Mouse (Mus musculus) macrophage (primary cell): ENCODE measurements around the gene Spata3. TPM values are rescaled to one million over a fixed set of nuclear protein-coding genes. Genes with fewer than 3 reads are reported as not detected.

Experiments
- H3K27ac ChIP-seq: fragments of 350-480 bp; formaldehyde crosslinking; 2 replicates; pipeline ENCODE4 v1.9.0; 2021
- H3K36me3 ChIP-seq: fragments of 350-480 bp; formaldehyde crosslinking; 2 replicates; pipeline ENCODE4 v1.9.0; 2021; ENCODE audit errors: inconsistent target
- H3K4me3 ChIP-seq: fragments of 350-480 bp; formaldehyde crosslinking; 2 replicates; pipeline ENCODE4 v1.9.0; 2021; ENCODE audit errors: inconsistent target
- H3K79me2 ChIP-seq: fragments of 350-480 bp; formaldehyde crosslinking; 2 replicates; pipeline ENCODE4 v1.9.0; 2021; ENCODE audit errors: inconsistent target
- WGBS: methylation state at CpG from one replicate; pipeline ENCODE4 v1.1.7; 2026; ENCODE audit warnings: inconsistent platforms; ENCODE audit not compliant: missing documents; 5-methylcytosine and 5-hydroxymethylcytosine counted together
- polyA plus RNA-seq: library from polyadenylated mRNA; stranded (reverse); fragments of 250-400 nt; gene quantifications from 3 replicates; pipeline ENCODE4 v1.2.4, GENCODE M21; 2018; ENCODE audit warnings: inconsistent platforms

Spata3 gene
- polyA plus RNA-seq, 1 experiment from 2014 or later: not detected

DNA sequence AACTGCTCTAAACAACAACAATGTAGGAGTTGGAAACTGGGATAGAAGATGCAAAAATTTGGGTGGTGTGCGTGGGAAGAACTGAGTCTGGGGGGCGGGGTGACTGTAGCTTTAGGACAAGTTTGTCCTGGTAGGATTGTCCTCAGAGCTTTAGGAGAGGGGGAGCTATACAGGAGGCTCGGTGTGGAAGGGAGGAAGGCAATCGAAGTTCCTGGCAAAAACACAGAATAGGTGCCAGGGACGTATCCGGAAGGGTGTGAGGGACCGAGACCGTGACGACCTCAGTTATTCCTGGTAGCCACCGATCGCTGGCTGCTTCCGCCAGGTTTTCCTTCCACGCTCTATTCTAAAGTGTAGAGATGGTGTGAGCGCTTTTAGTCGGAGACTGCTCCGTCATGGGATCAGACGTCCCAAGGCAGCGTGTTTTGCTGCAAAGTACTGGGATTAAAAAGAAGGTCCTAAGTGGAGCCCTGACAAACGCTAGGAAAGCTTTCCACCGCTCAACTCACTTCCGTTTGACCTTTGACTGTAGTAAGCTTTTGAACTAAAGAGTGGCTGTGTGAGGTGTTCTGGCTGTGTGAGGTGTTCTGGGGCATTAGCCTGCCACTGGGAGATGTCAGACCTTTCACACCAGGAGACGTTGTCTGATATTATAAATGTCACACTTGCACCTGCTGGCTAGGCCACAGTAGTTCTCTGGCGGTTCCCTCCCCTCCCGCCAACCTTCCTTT, 30.4 kb downstream of the Spata3 start:
- H3K27ac ChIP-seq: no peak overlapping the region
- no peaks in the 10 kb centered on the region for H3K79me2 ChIP-seq
- WGBS: 44% methylated on average over 24 of the region's 24 CpGs
- no peak overlapping the region for H3K4me3 ChIP-seq
- H3K36me3 ChIP-seq: no peaks in the 10 kb centered on the region

DNA sequence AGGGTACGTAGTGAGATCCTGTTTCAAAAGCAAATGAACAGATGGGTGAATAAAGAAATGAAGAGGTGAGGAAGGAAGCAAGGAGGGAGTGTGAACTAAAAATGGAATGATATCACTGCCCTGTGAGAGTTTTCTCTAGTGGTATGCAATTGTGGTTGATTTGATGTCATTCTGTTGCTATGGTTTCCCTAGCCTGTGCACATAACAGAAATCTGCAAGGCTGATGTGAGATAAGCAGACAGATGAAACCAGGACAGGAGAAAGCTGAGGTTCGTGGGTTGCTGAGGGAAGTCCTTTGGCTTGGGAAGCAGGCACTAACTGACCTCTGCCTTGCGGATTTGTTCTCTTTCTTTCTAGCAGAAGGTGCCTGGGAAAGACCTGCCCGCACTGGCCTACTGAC, 31.6 kb downstream of the Spata3 start:
- 63% methylated on average over 4 of the region's 4 CpGs for WGBS
- Histone ChIP-seq H3K27ac (no peak overlapping the region), H3K36me3 (no peaks in the 10 kb centered on the region), H3K4me3 (no peak overlapping the region), H3K79me2 (no peaks in the 10 kb centered on the region)

DNA sequence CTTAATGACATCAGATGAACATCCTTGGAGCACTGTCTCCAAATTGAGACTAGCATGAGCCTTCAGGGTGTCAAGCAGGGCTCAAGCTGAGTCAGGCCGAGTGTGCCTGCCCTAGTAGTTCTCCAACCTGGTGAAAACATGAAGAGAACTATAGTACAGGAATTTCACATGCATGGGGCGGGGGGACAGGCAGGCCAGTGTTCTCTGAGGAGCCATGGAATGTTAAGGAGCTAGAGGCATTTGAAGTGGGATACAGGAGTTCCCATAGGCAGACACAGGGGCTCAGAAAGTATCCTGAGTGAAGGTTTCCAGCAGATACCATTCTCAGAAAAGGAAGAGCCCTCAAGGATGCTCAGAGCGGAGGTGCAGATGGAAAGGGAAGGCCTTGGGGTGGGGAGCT, 32.1 kb downstream of the Spata3 start:
- no peak overlapping the region for H3K4me3 ChIP-seq
- WGBS: 83% methylated on average over 3 of the region's 3 CpGs
- no peaks in the 10 kb centered on the region for H3K79me2 ChIP-seq
- no peak overlapping the region for H3K27ac ChIP-seq
- H3K36me3 ChIP-seq: no peaks in the 10 kb centered on the region

DNA sequence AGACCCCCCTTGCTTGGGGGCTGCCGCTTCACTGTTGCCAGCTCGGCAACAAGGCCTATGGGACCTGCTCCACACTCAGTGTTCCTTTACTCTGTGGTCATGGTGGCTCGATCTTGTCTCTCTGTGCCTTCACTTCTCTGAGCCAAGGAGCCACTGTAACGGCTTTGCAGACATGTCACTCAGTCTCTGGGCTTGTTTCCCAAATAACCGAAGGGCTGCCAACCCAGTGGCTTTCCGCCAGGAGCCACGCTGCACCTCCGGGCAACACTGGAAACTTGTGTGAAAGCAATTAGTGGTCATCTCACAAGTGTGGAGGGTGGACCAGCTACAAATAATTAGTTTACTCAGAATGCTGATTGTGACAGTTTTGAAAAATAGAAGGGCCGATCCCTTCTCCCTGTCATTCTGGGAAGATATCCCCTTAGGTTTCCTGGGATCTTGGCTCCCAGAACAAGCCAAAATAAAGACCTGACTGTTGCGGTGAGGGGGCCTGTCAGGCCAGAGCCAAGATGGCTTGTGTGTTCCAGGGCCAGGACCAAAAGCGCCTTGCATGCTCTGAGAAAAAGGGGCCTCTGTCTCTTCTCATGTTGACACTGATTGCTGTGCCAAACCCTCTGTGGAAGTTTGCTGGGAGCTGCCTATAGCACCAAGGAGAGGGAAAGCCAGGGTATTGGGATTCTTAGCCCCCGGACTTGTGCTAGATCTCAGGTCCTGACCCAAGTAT, 36.7 kb downstream of the Spata3 start:
- Histone ChIP-seq H3K27ac (no peak overlapping the region), H3K79me2 (no peaks in the 10 kb centered on the region)
- WGBS: 93% methylated on average over 12 of the region's 12 CpGs

DNA sequence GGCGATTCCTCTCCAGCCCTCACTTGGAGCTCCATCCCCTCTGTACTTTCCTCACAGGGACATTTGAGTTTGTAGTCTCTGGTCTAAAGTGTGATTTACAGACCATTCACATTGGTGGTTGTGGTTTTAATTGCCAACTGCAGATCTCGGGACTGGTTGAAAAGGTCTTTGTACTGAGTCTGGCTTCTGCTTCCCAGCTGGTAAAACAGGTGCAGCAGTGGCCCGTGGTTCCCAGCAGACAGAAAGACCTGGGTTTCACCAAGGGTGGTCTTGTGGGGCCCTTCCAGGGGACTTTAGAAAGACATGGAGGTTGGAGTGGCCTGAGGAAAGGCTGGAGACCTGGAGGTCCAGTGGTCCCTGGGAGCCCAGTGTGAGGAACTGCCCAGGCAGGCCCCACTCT, 38.3 kb downstream of the Spata3 start:
- H3K4me3 ChIP-seq: no peak overlapping the region
- no peak overlapping the region for H3K27ac ChIP-seq
- H3K36me3 ChIP-seq: no peaks in the 10 kb centered on the region
- no peaks in the 10 kb centered on the region for H3K79me2 ChIP-seq
- WGBS: 45% methylated on average over 3 of the region's 3 CpGs

More for the DNA sequence above, 36.7 kb downstream of the Spata3 start:
- Histone ChIP-seq H3K36me3 (no peaks in the 10 kb centered on the region), H3K4me3 (no peak overlapping the region)

DNA sequence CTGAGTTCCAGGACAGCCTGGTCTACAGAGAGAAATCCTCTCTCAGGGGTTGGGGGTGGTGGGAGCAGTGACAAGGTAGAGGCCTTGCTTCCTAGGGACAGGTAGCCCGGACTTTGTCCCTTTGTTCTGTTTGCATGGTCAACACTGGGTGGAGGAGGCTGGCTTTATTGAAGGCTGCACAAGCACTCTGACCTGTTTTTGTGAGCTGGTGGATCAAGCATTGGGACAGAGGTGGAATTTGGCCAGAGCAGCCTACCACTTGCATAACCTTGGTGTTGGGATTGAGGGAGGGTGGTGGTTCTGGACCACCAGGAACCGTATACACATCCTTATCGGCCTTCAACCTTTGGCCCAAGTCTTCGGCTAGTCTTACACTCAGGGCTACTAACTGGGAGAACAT, 39.7 kb downstream of the Spata3 start:
- Histone ChIP-seq H3K36me3 (no peaks in the 10 kb centered on the region), H3K79me2 (no peaks in the 10 kb centered on the region), H3K4me3 (no peak overlapping the region), H3K27ac (no peak overlapping the region)
- WGBS: 90% methylated on average over 4 of the region's 4 CpGs

DNA sequence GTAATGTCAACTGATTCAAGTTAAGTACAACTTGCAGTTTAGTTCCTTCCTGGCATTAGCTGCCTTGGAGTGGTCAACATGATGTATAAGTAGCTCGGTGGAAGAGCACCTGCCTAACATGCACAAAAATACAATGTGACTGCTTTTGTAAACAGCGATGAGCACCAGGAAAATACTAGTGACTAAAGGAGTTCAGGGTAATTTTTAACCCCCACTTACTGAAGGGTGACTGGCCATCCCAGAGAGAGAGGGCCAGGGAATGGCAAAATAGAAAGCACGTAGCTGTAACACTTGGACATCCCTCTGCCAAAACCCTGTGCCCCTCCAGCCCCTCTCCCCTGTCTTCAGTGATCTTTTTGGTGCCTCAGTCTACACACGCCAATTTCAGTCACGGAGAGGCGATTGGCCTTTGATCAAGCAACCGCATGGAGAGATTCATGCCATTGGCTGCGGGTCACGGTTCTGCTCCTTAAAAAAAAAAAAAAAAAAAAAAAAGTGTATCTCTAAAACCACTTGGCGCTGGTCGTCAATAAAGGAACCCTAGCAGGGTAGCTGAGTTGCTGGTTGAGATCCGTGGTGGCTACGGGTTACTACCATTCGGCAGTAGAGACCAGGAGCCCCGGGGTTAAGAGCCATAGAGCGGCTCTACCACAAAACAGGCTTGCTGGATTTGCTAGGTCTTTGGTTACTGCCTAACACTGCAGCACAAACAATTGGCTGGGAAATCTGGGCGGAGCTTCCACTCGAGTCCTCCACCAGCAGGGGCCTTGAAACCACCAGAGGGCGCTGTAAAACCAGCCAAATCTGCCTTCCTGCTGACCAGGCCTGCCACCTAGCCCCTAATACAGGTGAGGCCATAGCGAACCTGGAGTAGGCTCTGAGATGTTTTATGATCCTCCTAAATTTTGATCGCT, 42.5 kb downstream of the Spata3 start:
- WGBS: 16% methylated on average over 21 of the region's 21 CpGs
- H3K27ac ChIP-seq: no peak overlapping the region

DNA sequence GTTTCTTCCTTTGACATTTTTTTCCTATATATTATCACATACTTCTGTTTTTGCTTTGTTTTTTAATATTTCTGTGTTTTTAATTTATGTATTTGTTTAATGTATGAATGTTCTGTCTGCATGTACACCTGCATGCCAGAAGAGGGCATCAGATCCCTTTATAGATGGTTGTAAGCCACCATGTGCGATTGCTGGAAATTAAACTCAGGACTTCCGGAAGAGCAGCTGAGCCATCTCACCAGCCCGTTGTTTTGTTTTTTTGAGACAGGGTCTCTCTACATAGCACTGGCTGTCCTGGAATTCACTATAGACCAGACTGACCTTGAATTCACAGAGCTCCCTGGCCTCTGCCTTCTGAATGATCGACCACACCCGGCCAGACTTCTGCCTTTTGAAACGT, 45.9 kb downstream of the Spata3 start:
- Histone ChIP-seq H3K4me3 (no peak overlapping the region), H3K36me3 (no peaks in the 10 kb centered on the region), H3K79me2 (peaks cover 30% of the 10 kb centered on the region), H3K27ac (no peak overlapping the region)
- 69% methylated on average over 6 of the region's 6 CpGs for WGBS

More for the DNA sequence above, 42.5 kb downstream of the Spata3 start:
- Histone ChIP-seq H3K36me3 (no peaks in the 10 kb centered on the region), H3K79me2 (no peaks in the 10 kb centered on the region), H3K4me3 (peak overlapping the region; percentile 25; the same call in 1 of the 2 replicates)

DNA sequence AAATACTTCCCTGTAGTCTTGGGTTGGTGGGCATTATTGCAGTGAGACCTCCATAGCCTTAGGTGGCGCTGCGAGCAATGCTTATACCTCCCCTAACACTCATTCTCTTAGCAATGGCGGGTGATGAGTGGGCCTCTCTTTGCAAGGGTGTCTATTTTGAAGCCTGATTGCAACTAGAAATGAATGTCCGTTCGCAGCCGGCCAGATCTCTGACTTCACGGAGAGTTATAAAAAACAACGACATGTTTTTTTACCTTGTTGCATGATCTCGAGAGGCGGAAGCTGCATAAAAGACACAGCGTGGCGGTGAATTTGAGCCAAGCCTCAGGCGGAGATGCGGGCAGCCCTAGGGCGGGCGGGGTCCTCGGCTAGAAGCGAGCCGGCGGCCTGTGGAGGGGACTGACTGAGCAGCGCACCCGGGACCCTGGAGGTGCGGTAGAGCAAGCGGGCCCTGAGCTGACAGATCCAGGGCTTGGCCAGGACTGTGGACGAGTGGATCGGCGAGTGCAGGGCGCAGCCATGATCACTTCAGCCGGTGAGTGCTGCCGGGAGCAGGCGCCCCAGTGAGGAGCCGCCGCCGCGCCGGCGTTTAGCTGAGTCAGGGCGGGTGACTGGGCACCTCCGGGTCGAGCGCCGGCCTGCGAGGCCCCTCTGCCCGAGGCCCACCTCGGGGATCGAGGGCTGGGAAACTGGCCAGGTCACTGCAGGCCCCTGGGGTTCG, 47.8 kb downstream of the Spata3 start, which contains the start of gene Psmd1:
Gene Psmd1, plus strand, starts transcription at position 117 of the 721 bp plus-strand sequence.
- Histone ChIP-seq H3K79me2 (peaks cover 49% of the 10 kb centered on the region), H3K36me3 (no peaks in the 10 kb centered on the region), H3K27ac (peak within 1 kb of the TSS; percentile 84), H3K4me3 (peak within 1 kb of the TSS; percentile 99)
- under 1% methylated on average over 47 of the region's 47 CpGs for WGBS

DNA sequence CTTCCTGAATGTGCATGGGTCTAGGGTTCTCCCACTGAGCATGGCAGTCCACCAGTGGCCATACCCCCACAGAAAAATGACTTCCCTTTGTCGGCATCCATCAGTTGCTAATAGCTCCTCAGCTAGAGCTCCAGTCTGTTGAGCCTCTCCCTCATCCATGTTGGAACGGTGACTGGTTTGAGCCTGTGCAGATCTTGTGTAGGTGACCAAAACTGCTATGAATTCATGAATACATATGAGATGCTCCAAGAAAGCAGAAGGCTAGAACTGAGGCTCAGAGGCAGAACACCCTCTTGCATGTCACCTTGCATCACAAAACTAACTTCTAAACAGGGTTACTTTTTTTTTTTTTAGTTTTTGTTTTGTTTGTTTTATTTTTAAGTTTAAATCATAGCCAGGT, 59.9 kb downstream of the Spata3 start:
- Histone ChIP-seq H3K79me2 (0 out of 2 replicates have a peak, but pooled peaks cover under 1% of the 10 kb centered on the region), H3K36me3 (peaks cover 89% of the 10 kb centered on the region), H3K4me3 (no peak overlapping the region), H3K27ac (no peak overlapping the region)
- WGBS: 96% methylated on average over 2 of the region's 2 CpGs

Other genes with a start within 250 kb of the Spata3 start
- gene A630001G21Rik, start 238.2 kb upstream of the Spata3 start, polyA plus RNA-seq: 21.9 to 32.0 TPM (median 29.3 TPM) in 3 replicates
- gene Cab39, start 223.4 kb upstream of the Spata3 start, polyA plus RNA-seq: 120 to 143 TPM (median 143 TPM) in 3 replicates
- gene Itm2c, start 122.5 kb upstream of the Spata3 start, polyA plus RNA-seq: 124 to 253 TPM (median 156 TPM) in 3 replicates
- gene 4933407L21Rik, start 88.3 kb upstream of the Spata3 start, polyA plus RNA-seq: not detected in 3 replicates
- gene Gpr55, start 55.8 kb upstream of the Spata3 start, polyA plus RNA-seq: 0.06 to 0.75 TPM (median 0.22 TPM) in 3 replicates
- not detected in 3 replicates for gene 2810459M11Rik, start 29.0 kb downstream of the Spata3 start, polyA plus RNA-seq
- gene Psmd1, start 47.6 kb downstream of the Spata3 start, polyA plus RNA-seq: 78.8 to 209 TPM (median 123 TPM) in 3 replicates
- gene Htr2b, start 95.2 kb downstream of the Spata3 start, polyA plus RNA-seq: 2.2 to 9.7 TPM (median 5.1 TPM) in 3 replicates
- 5.7 TPM in 1 of 3 replicates, not detected in the others for gene Gm21972, start 116.8 kb downstream of the Spata3 start, polyA plus RNA-seq
- gene Armc9, start 138.0 kb downstream of the Spata3 start, polyA plus RNA-seq: 3.2 to 4.9 TPM (median 4.5 TPM) in 3 replicates